Mouse (Mus musculus) embryonic facial prominence, embryonic 12.5 days (tissue): ENCODE measurements around the gene Igf2bp3. TPM values are rescaled to one million over a fixed set of nuclear protein-coding genes. Genes with fewer than 3 reads are reported as not detected.
A peak's percentile ranks its signal among the peaks of the same experiment; 100 is the strongest.

Experiments
- ATAC-seq: fragments of 200-750 bp; cut with Nextera tagmentation; 2 replicates; pipeline ENCODE4 v1.8.0; 2017; ENCODE audit not compliant: insufficient number of reproducible peaks, insufficient read depth, low FRiP score, low TSS enrichment
- H3K27ac ChIP-seq: fragments of 300-500 bp; sonication (generic); 2 replicates; pipeline ENCODE4 v1.5.1; 2016; ENCODE audit warnings: mild to moderate bottlenecking
- H3K27me3 ChIP-seq: fragments of 300-500 bp; sonication (generic); 2 replicates; pipeline ENCODE4 v1.6.1; 2016; ENCODE audit warnings: mild to moderate bottlenecking, moderate library complexity
- H3K36me3 ChIP-seq: fragments of 300-500 bp; sonication (generic); 2 replicates; pipeline ENCODE4 v1.6.1; 2016; ENCODE audit warnings: mild to moderate bottlenecking
- H3K4me1 ChIP-seq: fragments of 300-500 bp; sonication (generic); 2 replicates; pipeline ENCODE4 v1.6.1; 2016
- H3K4me2 ChIP-seq: fragments of 300-500 bp; sonication (generic); replicated peaks from 2 replicates; pipeline ENCODE4 v1.6.1; 2016; ENCODE audit warnings: mild to moderate bottlenecking, moderate library complexity
- H3K4me3 ChIP-seq: fragments of 300-500 bp; sonication (generic); 2 replicates; pipeline ENCODE4 v1.5.1; 2016; ENCODE audit warnings: mild to moderate bottlenecking
- H3K9ac ChIP-seq: fragments of 300-500 bp; sonication (generic); 2 replicates; pipeline ENCODE4 v1.6.1; 2016; ENCODE audit warnings: mild to moderate bottlenecking, moderate library complexity
- H3K9me3 ChIP-seq: fragments of 300-500 bp; sonication (generic); 2 replicates; pipeline ENCODE4 v1.6.1; 2016; ENCODE audit warnings: mild to moderate bottlenecking, moderate library complexity
- WGBS: fragments of 180-500 bp; shearing (Covaris S2); methylation state at CpG from one replicate; pipeline ENCODE4 v1.1.7; 2016; 5-methylcytosine and 5-hydroxymethylcytosine counted together
- polyA plus RNA-seq: library from polyadenylated mRNA; unstranded; fragments of >200 nt; fragmentation: Nextera tagmentation; extraction: Ambion mirVana; gene quantifications from 2 replicates; pipeline ENCODE4 v1.2.1, GENCODE M21; 2016

Gene Igf2bp3
- polyA plus RNA-seq, 1 experiment from 2014 or later: 109 TPM

- ATAC-seq: no peak
- Histone ChIP-seq H3K27me3 (no peaks in the 10 kb centered on the region), H3K4me2 (no peak overlapping the region), H3K36me3 (peaks cover 37% of the 10 kb centered on the region), H3K4me1 (peaks cover 34% of the 10 kb centered on the region), H3K9ac (no peak overlapping the region), H3K9me3 (no peaks in the 10 kb centered on the region), H3K27ac (peak overlapping the region; percentile 46; the same call in 1 of the 2 replicates), H3K4me3 (no peak overlapping the region)
- 80% methylated on average over 8 of the region's 8 CpGs for WGBS
These were observed 6.3 kb downstream of the Igf2bp3 start for GRCm38 (mm10) chr6:49208297-49208930.

- WGBS: 96% methylated on average over 1 of the region's 1 CpGs
- Histone ChIP-seq H3K36me3 (peaks cover 40% of the 10 kb centered on the region), H3K4me3 (no peak overlapping the region), H3K9me3 (no peaks in the 10 kb centered on the region), H3K4me2 (no peak overlapping the region), H3K27me3 (no peaks in the 10 kb centered on the region), H3K4me1 (peaks cover 22% of the 10 kb centered on the region), H3K9ac (no peak overlapping the region), H3K27ac (no peak overlapping the region)
- no peak for ATAC-seq
These were observed 8.3 kb downstream of the Igf2bp3 start for GRCm38 (mm10) chr6:49206416-49206815.

- peaks cover 24% of the 10 kb centered on the region for H3K36me3 ChIP-seq
These were observed 19.6 kb downstream of the Igf2bp3 start for GRCm38 (mm10) chr6:49195188-49195587.

GRCm38 (mm10) chr6:49194536-49194935, 20.2 kb downstream of the Igf2bp3 start:
- H3K4me2 ChIP-seq: no peak overlapping the region
- H3K9ac ChIP-seq: no peak overlapping the region
- no peak overlapping the region for H3K27ac ChIP-seq
- H3K4me3 ChIP-seq: no peak overlapping the region
- no peak for ATAC-seq
- peaks cover 27% of the 10 kb centered on the region for H3K36me3 ChIP-seq
- H3K9me3 ChIP-seq: 0 out of 2 replicates have a peak, but pooled peaks cover 6% of the 10 kb centered on the region
- H3K4me1 ChIP-seq: 0 out of 2 replicates have a peak, but pooled peaks cover 4% of the 10 kb centered on the region
- H3K27me3 ChIP-seq: no peaks in the 10 kb centered on the region
- 93% methylated on average over 4 of the region's 4 CpGs for WGBS

More at GRCm38 (mm10) chr6:49195188-49195587, 19.6 kb downstream of the Igf2bp3 start:
- Histone ChIP-seq H3K27me3 (no peaks in the 10 kb centered on the region), H3K4me1 (0 out of 2 replicates have a peak, but pooled peaks cover 4% of the 10 kb centered on the region), H3K27ac (no peak overlapping the region), H3K9ac (no peak overlapping the region), H3K9me3 (0 out of 2 replicates have a peak, but pooled peaks cover 6% of the 10 kb centered on the region), H3K4me2 (no peak overlapping the region), H3K4me3 (no peak overlapping the region)
- WGBS: 75% methylated on average over 10 of the region's 10 CpGs
- no peak for ATAC-seq

GRCm38 (mm10) chr6:49189363-49189762, 25.4 kb downstream of the Igf2bp3 start:
- no peak overlapping the region for H3K4me3 ChIP-seq
- no peaks in the 10 kb centered on the region for H3K4me1 ChIP-seq
- H3K36me3 ChIP-seq: peaks cover 27% of the 10 kb centered on the region
- H3K4me2 ChIP-seq: no peak overlapping the region
- no peak for ATAC-seq
- no peaks in the 10 kb centered on the region for H3K27me3 ChIP-seq
- no peaks in the 10 kb centered on the region for H3K9me3 ChIP-seq
- H3K27ac ChIP-seq: no peak overlapping the region
- no peak overlapping the region for H3K9ac ChIP-seq

GRCm38 (mm10) chr6:49187299-49187698, 27.5 kb downstream of the Igf2bp3 start:
- ATAC-seq: no peak
- Histone ChIP-seq H3K27me3 (no peaks in the 10 kb centered on the region), H3K36me3 (peaks cover 27% of the 10 kb centered on the region), H3K4me2 (no peak overlapping the region), H3K4me3 (no peak overlapping the region), H3K27ac (no peak overlapping the region), H3K4me1 (no peaks in the 10 kb centered on the region), H3K9me3 (no peaks in the 10 kb centered on the region), H3K9ac (no peak overlapping the region)
- WGBS: 86% methylated on average over 7 of the region's 7 CpGs

GRCm38 (mm10) chr6:49176018-49176417, 38.7 kb downstream of the Igf2bp3 start:
- Histone ChIP-seq H3K27ac (no peak overlapping the region), H3K9ac (no peak overlapping the region), H3K4me3 (no peak overlapping the region), H3K27me3 (no peaks in the 10 kb centered on the region), H3K36me3 (no peaks in the 10 kb centered on the region), H3K4me1 (peaks cover 23% of the 10 kb centered on the region), H3K4me2 (no peak overlapping the region), H3K9me3 (no peaks in the 10 kb centered on the region)
- 80% methylated on average over 5 of the region's 5 CpGs for WGBS
- ATAC-seq: no peak

- no peak overlapping the region for H3K4me2 ChIP-seq
- peaks cover 23% of the 10 kb centered on the region for H3K4me1 ChIP-seq
- no peak overlapping the region for H3K4me3 ChIP-seq
- H3K27me3 ChIP-seq: no peaks in the 10 kb centered on the region
- H3K9ac ChIP-seq: no peak overlapping the region
- no peaks in the 10 kb centered on the region for H3K9me3 ChIP-seq
- no peak overlapping the region for H3K27ac ChIP-seq
- no peak for ATAC-seq
- no peaks in the 10 kb centered on the region for H3K36me3 ChIP-seq
These were observed 40.1 kb downstream of the Igf2bp3 start for GRCm38 (mm10) chr6:49174616-49175015.

- ATAC-seq: no peak
- 82% methylated on average over 4 of the region's 4 CpGs for WGBS
These were observed 41.1 kb downstream of the Igf2bp3 start for GRCm38 (mm10) chr6:49173674-49174073.

GRCm38 (mm10) chr6:49173265-49173664, 41.5 kb downstream of the Igf2bp3 start:
- Histone ChIP-seq H3K27ac (no peak overlapping the region), H3K36me3 (no peaks in the 10 kb centered on the region), H3K4me1 (peaks cover 23% of the 10 kb centered on the region), H3K4me3 (no peak overlapping the region), H3K9me3 (no peaks in the 10 kb centered on the region), H3K4me2 (no peak overlapping the region), H3K27me3 (no peaks in the 10 kb centered on the region), H3K9ac (no peak overlapping the region)
- ATAC-seq: no peak
- 83% methylated on average over 7 of the region's 7 CpGs for WGBS

More at GRCm38 (mm10) chr6:49173674-49174073, 41.1 kb downstream of the Igf2bp3 start:
- H3K36me3 ChIP-seq: no peaks in the 10 kb centered on the region
- H3K4me3 ChIP-seq: no peak overlapping the region
- no peak overlapping the region for H3K27ac ChIP-seq
- no peaks in the 10 kb centered on the region for H3K9me3 ChIP-seq
- H3K27me3 ChIP-seq: no peaks in the 10 kb centered on the region
- H3K9ac ChIP-seq: no peak overlapping the region
- H3K4me2 ChIP-seq: no peak overlapping the region
- peaks cover 23% of the 10 kb centered on the region for H3K4me1 ChIP-seq

GRCm38 (mm10) chr6:49171216-49171615, 43.5 kb downstream of the Igf2bp3 start:
- no peak overlapping the region for H3K27ac ChIP-seq
- ATAC-seq: no peak
- WGBS: 94% methylated on average over 5 of the region's 5 CpGs
- peaks cover 19% of the 10 kb centered on the region for H3K4me1 ChIP-seq
- H3K9ac ChIP-seq: no peak overlapping the region
- H3K4me2 ChIP-seq: no peak overlapping the region
- no peak overlapping the region for H3K4me3 ChIP-seq
- H3K9me3 ChIP-seq: no peaks in the 10 kb centered on the region
- 0 out of 2 replicates have a peak, but pooled peaks cover 4% of the 10 kb centered on the region for H3K36me3 ChIP-seq
- H3K27me3 ChIP-seq: no peaks in the 10 kb centered on the region

- Histone ChIP-seq H3K4me3 (no peak overlapping the region), H3K9ac (no peak overlapping the region), H3K4me1 (peaks cover 11% of the 10 kb centered on the region; the same call in 1 of the 2 replicates), H3K9me3 (no peaks in the 10 kb centered on the region), H3K4me2 (no peak overlapping the region), H3K27me3 (no peaks in the 10 kb centered on the region), H3K27ac (no peak overlapping the region), H3K36me3 (peaks cover 7% of the 10 kb centered on the region; the same call in 1 of the 2 replicates)
- 59% methylated on average over 3 of the region's 3 CpGs for WGBS
- no peak for ATAC-seq
These were observed 46.1 kb downstream of the Igf2bp3 start for GRCm38 (mm10) chr6:49168648-49169047.
